Mouse (Mus musculus): ENCODE data around the gene Phactr2.

Gene Phactr2

DNA sequence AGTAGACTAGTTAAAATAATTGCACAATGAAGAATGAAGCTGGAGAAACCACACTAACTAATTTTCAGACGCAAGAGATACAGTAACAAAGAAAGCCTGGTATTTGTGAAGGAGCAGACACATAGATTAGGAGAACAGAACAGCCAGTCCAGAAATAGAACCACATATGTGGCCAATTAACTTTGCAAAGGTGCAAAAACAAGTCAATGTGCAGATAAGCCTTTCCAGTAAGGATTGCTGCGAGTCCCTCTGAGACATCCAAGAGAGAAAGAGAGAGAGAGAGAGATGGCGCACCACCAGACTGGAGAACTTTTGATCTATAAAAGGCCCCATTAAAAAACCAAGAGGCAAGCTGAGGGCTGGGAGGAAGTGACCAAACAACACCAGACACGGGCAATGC is 190.8 kb downstream of the Phactr2 start:
- DNase-seq (ENCODE audit: extremely low spot score, low read depth, low spot score): no peak

DNA sequence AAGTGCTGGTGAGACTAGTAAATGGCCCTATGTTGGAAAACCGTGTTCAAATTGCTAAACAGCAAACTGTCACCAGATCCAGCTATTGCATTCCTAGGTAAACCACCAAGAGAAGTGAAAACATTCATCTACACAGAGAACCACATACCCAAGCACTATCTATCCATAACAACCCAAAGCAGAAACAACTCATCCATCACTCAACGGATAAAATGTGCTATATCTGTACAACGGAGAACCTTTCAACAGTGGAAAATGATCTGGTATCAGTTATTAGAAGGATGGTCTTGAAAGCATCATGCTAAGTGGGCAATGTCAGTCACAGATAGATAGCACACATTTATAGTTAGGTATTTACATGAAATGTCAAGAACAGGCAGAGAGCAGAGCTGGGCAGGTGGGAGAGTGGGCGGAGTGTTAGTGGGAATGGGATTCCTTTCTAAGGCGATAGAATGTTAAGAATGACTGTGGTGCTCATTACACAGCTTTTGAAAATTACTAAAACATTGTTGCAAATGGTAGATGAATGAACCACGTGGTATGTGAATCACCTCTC is 193.8 kb downstream of the Phactr2 start:
- no peak for DNase-seq (ENCODE audit: extremely low spot score, low read depth, low spot score)

DNA sequence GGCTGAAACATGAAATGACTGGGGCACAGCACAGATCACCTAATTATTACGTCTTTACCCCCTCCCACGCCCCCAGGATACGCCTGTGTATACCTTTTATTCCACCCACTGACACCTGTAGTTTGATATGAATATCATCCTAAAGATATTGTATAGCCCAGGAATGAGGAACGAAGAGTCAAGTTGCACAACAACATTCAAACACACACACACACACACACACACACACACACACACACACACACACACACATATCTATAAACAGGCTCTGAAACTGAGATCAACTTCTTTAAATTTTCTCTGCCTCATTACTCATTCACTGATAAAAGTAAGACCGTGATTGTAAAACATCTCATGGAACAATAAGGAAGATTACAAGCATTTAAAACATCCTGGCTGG is 197.9 kb downstream of the Phactr2 start:
- no peak for DNase-seq (ENCODE audit: extremely low spot score, low read depth, low spot score)

- DNase-seq (ENCODE audit: extremely low spot score, low read depth, low spot score): no peak
Measured at GRCm38 (mm10) chr10:13275152-13275551, 199.1 kb downstream of the Phactr2 start.

DNA sequence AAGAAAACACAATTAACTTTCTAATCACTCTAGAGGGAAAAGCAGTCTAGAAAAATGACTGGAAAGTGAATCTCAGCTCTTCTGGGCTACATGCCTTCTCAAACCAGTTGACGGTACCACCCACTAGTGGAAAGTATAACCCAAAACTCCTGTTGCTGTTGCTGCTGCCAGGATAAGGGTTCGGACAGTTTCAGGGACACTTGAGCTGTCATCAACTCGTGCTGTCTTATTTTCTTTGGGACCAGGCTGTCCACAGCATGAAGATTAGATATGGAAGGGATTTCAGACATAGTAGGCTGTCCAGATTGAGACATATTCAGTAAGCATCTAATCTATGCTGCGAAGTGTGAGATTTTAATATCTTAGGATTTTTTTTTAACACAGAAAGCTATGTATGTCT is 199.5 kb downstream of the Phactr2 start:
- no peak for DNase-seq (ENCODE audit: extremely low spot score, low read depth, low spot score)

DNA sequence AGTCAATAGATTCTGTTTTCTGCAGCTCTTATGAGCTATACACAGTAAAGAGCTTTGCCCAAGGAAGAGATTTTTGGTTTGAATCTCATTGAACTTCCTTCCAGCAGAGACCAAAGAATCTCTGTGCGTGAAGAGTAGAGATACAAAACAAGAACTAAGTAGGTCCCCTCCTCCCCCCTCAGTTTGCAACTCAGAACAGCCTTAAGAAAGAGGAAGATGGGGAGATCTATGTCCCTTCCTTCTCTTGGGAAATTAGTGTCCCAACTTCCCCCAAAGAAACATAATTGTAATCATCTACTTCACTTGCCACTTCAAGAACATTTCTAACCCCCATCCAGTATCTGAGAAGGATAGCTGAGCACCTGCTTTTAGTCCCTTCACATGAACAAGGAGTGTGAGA is 200.5 kb downstream of the Phactr2 start:
- DNase-seq (ENCODE audit: extremely low spot score, low read depth, low spot score): no peak

DNA sequence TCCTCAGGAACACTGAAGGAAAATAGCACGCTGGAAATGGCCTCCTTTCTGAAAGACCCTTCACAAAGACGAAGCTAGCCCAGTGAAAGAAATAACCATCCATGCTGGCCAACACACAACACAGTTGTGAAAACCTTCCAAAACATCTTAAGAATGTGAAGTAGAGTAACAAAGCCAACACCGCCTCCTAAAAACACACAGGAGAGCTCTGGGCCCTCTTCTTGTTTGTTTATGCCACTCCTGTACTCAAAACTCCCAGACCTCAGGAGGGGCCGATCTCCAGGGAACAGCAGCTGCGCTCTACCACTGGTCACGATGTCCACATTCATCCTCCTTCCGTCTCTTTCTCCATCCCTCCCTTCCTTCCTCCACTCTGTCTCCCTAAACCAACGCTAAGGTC is 202.5 kb downstream of the Phactr2 start:
- DNase-seq (ENCODE audit: extremely low spot score, low read depth, low spot score): no peak

GRCm38 (mm10) chr10:13271099-13271498 is 203.1 kb downstream of the Phactr2 start:
- no peak for DNase-seq (ENCODE audit: extremely low spot score, low read depth, low spot score)

- no peak for DNase-seq (ENCODE audit: extremely low spot score, low read depth, low spot score)
Measured at GRCm38 (mm10) chr10:13270270-13270669, 203.9 kb downstream of the Phactr2 start.

DNA sequence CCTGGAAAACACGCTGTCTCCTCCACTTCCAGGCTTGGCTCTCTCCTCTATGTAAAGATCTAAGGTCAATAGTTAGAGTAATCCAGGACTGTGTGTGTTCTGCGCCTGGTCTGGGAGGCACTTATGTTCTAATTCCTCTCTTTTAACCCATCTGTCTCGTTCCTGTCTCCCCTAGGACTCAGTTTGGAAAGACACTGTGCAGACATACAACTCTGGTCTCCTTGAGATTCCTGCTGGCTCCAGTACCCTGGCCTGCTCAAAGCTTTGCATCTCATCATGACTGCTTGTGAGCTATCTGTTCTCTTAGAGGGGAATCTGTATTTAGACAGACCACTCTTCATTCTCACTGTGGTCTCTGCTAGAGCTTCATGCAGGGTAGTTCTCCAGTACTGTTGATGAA is 215.0 kb downstream of the Phactr2 start:
- DNase-seq (ENCODE audit: extremely low spot score, low read depth, low spot score): no peak

- DNase-seq (ENCODE audit: extremely low spot score, low read depth, low spot score): no peak
Measured at GRCm38 (mm10) chr10:13256196-13256595, 218.0 kb downstream of the Phactr2 start.

DNA sequence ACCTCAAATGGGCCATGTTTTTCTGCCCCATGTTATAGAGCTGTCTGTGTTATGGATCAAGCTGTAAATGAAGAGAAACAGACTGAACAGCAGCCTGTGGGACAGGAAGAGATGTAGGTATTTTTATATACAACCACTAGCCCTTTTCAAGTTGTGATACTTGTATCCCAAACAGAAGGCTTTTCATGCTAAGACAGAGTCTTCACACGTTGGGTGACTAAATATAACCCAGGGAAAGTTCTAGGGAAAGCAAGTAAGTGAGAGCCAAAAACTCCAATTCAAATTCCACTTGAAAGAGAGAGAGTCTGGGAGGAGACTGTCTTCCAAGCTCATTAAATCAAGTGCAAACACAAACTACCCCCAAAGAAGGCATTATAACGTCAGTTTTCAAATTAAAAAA is 223.9 kb downstream of the Phactr2 start:
- DNase-seq (ENCODE audit: extremely low spot score, low read depth, low spot score): no peak

GRCm38 (mm10) chr10:13249126-13249525 is 225.1 kb downstream of the Phactr2 start:
- no peak for DNase-seq (ENCODE audit: extremely low spot score, low read depth, low spot score)

DNA sequence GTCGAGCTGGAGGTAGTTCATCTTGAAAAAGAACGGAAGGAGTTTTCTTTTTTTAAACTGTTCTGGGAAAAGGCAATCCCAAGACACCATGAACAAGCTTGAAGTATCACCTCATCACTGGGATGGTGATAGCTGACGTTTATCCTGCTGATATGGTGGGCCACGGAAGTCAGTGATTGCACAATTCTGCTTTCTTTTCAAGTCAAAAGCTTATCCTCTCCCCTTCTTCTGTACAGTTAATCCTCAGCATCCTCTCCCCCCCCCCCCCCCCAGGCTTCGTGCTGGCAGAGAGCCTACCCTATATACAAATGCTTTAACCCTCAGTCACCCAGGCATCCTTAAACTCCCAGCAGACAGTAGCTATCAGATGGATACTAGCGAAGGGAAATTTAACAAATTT is 228.5 kb downstream of the Phactr2 start:
- no peak for DNase-seq (ENCODE audit: extremely low spot score, low read depth, low spot score)

- DNase-seq (ENCODE audit: extremely low spot score, low read depth, low spot score): no peak
Measured at GRCm38 (mm10) chr10:13244192-13244591, 230.0 kb downstream of the Phactr2 start.

DNA sequence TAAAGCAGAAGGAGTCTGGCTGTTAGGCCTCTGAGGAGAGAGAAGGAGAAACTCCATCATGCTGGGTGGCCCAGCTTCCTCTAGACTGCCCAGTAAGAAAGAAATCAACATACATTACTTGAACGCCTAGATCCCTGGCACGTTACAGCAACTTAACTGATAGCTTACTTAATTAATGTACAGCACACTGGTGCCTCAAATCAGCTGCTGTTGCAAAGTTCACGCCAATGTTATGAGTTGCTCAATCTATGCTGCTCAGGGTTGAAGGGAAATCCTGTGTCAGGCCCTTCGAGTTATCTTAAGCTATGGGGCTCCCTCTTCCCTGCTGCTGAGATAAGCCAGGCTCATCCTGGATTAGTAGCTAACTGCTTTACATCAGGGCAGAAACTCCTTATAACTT is 233.8 kb downstream of the Phactr2 start:
- no peak for DNase-seq (ENCODE audit: extremely low spot score, low read depth, low spot score)

DNA sequence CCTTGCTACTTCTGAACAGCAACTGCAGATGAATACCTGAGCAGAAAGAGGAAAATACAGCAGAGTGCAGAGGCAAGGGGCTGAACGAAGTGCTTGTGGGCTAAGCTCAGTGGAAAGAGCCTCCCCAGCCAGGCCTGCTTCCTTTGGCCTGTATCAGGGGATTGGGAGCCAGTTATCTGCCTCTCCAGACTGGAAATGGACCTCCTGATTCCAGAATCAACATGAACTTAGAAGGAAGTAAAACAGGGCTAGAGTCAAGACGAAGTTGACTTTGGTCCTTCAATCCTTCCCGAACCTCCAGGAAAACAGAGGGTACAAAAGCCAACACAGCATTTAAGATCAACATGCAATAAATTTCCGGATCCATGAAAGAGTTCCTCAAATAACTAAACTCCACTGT is 236.0 kb downstream of the Phactr2 start:
- DNase-seq (ENCODE audit: extremely low spot score, low read depth, low spot score): no peak

DNA sequence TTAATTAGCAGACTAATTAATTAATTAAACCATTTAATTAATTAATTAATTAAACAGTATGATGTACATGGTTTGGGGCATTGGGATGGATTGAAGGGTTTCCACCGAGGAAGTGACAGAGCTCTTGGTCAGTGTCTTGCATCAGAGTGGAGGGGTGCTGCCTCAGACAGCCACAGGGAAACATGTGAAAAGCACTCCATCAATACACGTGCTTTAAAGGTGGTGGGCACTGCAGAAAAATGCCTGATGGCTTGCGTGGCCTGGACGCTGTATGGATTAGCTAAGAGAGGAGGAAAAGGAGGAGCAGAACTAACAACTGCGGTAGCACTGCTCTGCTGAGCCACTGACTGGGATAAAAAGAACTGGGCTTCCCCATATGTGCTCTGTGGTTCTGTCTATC is 237.3 kb downstream of the Phactr2 start:
- DNase-seq (ENCODE audit: extremely low spot score, low read depth, low spot score): no peak

DNA sequence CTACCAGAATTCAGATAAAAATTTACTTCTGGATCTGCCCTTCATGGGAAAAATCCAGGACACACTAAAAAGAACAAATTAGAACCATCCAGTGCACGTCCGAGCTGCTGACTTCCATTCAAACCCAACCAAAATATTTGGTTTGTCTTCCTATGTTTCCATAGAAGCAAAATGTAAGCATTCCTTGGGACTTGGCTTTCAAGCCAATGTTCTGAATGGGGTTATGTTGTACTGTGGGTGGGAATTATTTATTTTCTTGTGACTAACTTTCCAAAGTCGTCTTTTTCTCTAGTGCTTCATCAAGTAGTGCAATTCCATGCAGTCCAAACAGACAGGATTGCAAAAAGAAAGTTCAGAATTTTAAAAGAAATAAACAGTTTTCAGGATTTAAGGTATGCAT is 239.7 kb downstream of the Phactr2 start:
- DNase-seq (ENCODE audit: extremely low spot score, low read depth, low spot score): no peak

DNA sequence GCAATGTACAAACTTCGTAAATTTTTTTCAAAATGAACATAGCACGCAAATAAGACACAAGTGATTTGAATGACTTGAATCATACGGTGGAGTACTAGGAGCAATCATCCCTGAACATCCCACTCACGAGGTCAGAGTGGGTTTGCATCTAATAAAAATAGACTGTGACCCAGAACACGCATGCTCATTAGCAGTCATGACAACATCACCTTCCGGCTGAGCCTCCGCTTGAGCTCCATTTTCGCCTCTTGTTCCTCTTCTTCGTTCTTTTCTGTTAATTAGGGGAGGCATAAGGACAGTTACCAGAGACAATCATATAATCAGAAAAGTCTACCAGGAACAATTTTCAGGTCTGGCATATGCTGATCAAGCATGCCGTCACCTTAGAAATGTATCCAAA is 240.3 kb downstream of the Phactr2 start:
- DNase-seq (ENCODE audit: extremely low spot score, low read depth, low spot score): no peak

DNA sequence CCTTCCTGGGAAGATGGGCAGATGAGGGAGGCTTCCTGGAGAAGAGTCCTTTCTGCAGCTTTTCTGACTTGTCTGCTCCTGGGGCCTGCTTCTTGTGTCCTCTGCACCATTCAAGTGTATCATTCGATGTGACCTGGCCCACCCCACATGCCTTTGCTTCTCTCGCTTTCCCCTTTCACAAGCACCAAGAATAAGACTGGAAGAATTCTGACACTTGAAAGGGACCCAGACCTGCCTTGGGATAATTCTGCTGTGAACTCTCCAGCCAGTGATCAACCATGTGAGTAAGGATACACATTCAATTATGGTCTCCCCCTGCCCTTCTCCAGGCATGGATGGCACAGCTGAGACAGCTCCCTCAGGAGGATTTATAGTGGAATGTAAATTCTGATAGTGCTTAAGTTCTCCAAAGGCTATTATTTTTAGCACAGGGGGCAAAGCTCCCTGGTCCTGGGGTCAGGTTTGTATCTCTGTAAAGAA is 241.0 kb downstream of the Phactr2 start:
- DNase-seq (ENCODE audit: extremely low spot score, low read depth, low spot score): no peak

DNA sequence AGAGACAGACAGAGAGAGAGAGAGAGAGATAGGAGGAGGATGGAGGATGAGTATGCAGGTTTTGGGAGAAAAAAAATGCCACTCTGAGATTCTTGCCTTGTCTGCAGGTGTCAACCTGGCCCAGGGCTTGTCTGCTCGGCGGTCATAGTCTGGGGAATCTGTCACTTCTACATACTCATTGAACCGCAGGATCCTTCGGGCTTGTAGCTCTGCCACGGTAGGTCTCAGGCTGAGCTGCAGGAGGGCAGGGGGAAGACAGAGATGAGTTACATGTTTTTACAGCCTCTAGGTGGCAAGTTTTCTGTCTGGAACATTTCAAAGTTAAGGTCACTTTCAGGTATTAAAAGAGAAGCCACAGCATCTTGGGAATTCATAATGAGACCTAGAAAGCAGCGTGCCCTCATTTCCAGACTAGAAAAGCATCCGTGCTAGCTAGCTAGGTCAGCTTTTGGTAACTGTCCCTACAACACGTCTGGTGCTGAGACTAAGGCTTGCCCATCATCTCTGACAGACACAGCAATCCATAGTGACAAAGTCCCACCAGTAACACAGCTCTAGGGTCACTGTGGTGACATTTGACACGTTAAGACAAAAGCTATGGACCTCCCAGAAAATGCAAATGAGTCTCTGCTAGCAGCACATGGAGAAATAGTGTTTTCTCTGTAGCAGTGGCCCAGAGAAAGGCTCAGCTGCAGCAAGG is 241.6 kb downstream of the Phactr2 start:
- no peak for DNase-seq (ENCODE audit: extremely low spot score, low read depth, low spot score)

DNA sequence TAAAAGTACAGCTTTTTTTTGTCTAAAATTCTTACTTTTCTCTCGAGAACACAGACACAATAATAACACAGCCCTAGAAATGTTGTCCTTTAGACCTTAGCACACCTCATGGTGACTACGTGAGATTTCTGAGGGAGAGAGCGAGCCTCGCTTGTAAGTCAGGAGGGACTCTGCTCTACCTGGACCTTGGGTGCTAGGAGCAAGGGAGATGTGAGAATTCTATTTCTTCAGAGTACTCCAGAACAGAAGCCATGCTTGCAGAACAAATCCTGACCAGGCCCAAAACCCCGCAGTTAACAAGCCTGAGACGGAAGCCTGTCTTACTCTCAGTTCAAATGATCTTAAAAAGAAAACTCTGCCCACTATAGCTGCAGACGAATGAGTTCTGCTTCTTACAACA is 243.5 kb downstream of the Phactr2 start:
- no peak for DNase-seq (ENCODE audit: extremely low spot score, low read depth, low spot score)

All from hindlimb bud, embryonic 11.5 days (tissue).